Mouse (Mus musculus) E14TG2a.4 (cell line): ENCODE results near the gene Ccdc9.

ENCODE experiments used
- H3K27me3 ChIP-seq: 2 replicates; pipeline ENCODE4 v1.6.1; 2014; ENCODE audit warnings: low read length, control low read depth; ENCODE audit not compliant: insufficient read depth
- H3K36me3 ChIP-seq: 2 replicates; pipeline ENCODE4 v1.6.1; 2014; ENCODE audit warnings: low read length, control low read depth; ENCODE audit not compliant: insufficient read depth
- H3K4me1 ChIP-seq: replicated peaks from 2 replicates; pipeline ENCODE4 v1.6.1; 2014; ENCODE audit warnings: low read depth, low read length, control low read depth
- H3K4me3 ChIP-seq: replicated peaks from 2 replicates; pipeline ENCODE4 v1.5.1; 2014; ENCODE audit warnings: mild to moderate bottlenecking, low read length
- H3K9me3 ChIP-seq: 2 replicates; pipeline ENCODE4 v1.6.1; 2014; ENCODE audit warnings: low read length, control low read depth
- CTCF ChIP-seq: conservative IDR thresholded peaks from 2 replicates; pipeline ENCODE4 v1.5.1; 2014; ENCODE audit warnings: low read length
- NANOG ChIP-seq: IDR thresholded peaks from 2 replicates; pipeline ENCODE4 v1.6.1; 2014; ENCODE audit warnings: borderline replicate concordance, low read length, mixed read lengths
- POU5F1 ChIP-seq: IDR thresholded peaks from 2 replicates; pipeline ENCODE4 v1.6.1; 2014; ENCODE audit warnings: low read length, borderline replicate concordance

Gene Ccdc9

DNA sequence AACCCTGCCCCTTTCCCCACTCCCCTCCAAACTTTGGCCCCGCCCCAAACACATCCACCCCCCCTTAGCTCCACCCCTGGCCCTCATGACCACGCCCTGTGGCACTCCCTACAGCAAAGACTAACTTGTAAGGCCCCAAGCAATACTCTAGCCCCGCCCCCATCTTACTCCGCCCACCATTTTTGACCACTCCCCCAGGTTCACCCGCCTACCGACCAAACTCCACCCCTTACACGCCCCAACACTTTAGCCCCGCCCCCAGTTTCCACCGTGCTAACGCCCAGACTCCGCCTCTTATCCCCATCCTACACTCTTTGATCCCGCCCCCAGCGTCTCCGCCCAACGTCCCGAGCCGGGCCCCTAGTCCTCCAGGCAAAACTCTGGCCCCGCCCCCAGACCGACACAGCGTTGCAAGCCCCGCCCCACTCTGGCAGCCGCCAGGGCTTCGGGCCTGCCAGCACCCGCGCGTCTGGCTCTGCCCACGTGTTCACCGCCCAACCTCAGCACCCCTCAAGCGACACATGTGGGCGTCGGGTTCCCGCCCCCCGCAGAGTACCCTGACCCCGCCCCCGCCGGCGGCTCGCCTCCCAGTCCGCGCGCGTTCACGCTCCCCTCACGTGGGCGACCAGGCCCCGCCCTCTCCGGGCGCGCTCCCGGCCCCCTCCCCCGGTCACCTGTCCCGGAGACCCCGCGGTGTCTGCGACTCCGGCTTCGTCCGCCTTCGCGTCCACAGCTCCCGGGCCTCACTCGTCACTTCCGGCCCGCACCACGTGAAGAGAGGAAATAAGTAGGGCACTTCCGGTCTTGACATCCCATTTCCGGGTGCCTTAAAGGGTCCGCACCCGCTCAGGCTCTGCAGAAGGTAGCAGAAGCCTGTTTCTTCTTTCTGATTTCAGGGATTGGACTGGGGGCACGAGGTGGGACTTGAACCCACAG, at the start of gene Ccdc9:
Gene Ccdc9, minus strand, starts transcription at position 770 of the 936 bp plus-strand sequence.
- peaks cover 31% of the 10 kb centered on the region for H3K36me3 ChIP-seq
- 0 out of 2 replicates have a peak, but pooled peaks cover 2% of the 10 kb centered on the region for H3K27me3 ChIP-seq
- H3K9me3 ChIP-seq: peaks cover 3% of the 10 kb centered on the region; the same call in 1 of the 2 replicates
- TF ChIP-seq POU5F1 (no peak), CTCF (no peak), NANOG (no peak)
- H3K4me1 ChIP-seq: peaks cover 28% of the 10 kb centered on the region
- H3K4me3 ChIP-seq: peak within 1 kb of the TSS; percentile 84

DNA sequence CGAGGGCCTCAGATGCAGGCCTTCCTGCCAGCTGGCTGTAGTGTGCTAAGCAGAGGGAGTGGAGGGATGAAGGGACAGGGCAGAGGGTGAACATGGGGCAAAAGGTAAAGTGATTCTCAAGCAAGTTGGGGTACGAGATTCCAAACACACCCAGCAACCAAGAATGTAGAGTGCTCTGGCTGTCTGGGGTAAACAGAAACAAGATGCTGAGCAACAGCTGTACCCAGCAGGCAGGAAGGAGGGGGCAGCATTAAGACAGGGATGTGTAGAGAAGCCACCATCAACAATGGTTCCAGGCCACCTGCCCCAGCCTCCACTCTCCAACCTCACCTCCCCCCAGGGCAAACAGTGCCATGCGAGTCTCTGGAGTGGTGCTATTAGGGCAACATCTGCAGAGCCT, 42.6 kb upstream of the Ccdc9 start:
- Histone ChIP-seq H3K4me1 (peaks cover 59% of the 10 kb centered on the region), H3K4me3 (no peak overlapping the region), H3K27me3 (no peaks in the 10 kb centered on the region), H3K9me3 (no peaks in the 10 kb centered on the region), H3K36me3 (peaks cover 94% of the 10 kb centered on the region)
- TF ChIP-seq POU5F1: no peak
- TF ChIP-seq CTCF: no peak
- no peak for TF ChIP-seq NANOG

DNA sequence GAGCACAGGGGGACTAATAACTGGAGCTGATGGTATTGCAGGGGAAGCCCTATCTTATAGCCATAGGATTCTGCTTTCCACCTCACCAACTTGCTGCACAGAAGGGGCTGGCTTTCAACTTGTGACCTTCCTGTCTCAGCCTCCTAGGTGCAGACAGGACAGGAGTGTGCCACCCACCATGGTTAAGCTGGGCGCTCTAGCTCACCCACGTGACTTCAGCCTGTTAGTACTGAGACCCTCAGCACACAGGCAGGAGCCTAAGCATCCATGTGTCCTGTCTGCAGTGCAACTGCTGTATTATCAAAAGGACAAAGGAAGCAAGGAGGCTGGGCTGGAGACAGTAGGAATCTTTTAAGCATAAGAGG, 40.0 kb upstream of the Ccdc9 start:
- Histone ChIP-seq H3K27me3 (no peaks in the 10 kb centered on the region), H3K4me1 (peaks cover 44% of the 10 kb centered on the region), H3K9me3 (no peaks in the 10 kb centered on the region), H3K4me3 (no peak overlapping the region), H3K36me3 (peaks cover 68% of the 10 kb centered on the region)
- TF ChIP-seq CTCF: no peak
- TF ChIP-seq POU5F1: no peak
- TF ChIP-seq NANOG: no peak

DNA sequence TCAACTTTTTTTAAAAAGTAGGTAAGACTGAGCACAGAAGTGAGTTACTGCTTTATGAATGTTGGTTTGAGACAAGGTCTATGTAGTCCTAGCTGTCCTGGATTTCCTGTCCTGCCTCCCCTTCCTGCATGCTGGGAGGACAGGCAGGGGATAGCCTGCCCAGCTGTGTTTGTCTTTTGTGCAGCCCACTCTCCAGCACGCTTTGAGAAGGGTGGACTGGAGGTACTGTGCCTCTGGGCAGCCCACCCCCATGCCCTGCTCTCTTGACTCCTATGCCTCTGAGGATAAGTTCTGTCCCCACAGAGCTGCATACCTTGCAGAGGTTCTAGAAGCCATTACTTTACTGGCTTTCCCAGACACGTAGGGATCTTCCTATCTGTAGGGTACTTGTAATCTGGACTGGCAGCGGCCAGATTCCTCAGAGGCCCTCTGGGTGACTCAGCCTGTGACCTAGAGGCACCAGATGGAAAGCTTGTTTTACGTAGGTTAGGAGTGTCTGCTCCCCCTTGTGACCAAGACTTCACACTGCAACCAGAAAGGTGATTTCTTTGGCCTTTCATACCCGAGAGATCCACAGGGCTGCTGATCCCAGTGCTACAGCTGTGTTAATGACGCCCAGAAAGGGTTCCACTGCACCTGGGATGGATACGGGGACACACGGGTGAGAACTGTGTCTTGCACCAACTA, 39.5 kb upstream of the Ccdc9 start:
- H3K4me3 ChIP-seq: no peak overlapping the region
- H3K36me3 ChIP-seq: peaks cover 63% of the 10 kb centered on the region
- no peaks in the 10 kb centered on the region for H3K9me3 ChIP-seq
- H3K4me1 ChIP-seq: peaks cover 42% of the 10 kb centered on the region
- H3K27me3 ChIP-seq: no peaks in the 10 kb centered on the region
- no peak for TF ChIP-seq POU5F1
- TF ChIP-seq CTCF: peak; percentile 34

DNA sequence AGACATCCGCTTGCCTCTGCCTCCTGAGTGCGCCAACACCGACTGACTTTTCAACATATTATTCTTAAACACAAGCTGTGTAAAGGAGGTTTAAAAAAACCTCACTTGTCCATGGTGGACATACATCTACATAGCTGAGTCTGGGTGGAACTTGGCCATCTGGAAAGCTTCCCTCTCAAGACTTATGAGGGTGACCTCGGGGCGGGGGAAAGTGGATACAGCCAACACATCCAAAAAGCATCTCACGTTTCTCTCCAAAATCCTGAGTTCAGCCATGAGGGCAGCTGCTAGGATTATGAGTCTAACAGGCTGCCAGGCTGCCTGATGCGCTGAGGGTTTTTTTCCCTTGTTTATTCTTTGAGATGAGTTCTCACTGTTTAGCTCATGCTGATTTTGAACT, 38.1 kb upstream of the Ccdc9 start:
- Histone ChIP-seq H3K4me3 (no peak overlapping the region), H3K36me3 (peaks cover 49% of the 10 kb centered on the region), H3K27me3 (no peaks in the 10 kb centered on the region), H3K9me3 (no peaks in the 10 kb centered on the region), H3K4me1 (peaks cover 41% of the 10 kb centered on the region)
- TF ChIP-seq CTCF: no peak
- no peak for TF ChIP-seq NANOG
- TF ChIP-seq POU5F1: no peak

DNA sequence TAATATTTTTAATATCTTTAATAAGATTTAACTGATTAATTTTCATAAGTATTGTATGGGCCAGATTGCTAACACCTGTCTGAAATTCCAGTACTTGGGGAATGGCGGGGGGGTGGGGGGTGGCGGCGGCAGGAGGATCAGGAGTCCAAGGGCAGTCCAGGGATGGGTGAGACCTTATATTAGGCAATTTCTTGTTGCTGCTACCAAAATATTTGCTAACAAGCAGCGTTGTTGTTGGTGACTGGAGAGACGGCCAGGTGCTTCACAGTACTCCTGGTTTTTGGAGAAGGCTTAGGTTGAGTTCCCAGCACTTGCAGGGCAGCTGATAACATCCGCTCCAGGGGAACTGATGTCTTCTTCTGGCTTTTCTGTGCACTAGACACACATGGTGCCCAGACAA, 33.9 kb upstream of the Ccdc9 start:
- peaks cover 35% of the 10 kb centered on the region for H3K36me3 ChIP-seq
- no peak overlapping the region for H3K4me3 ChIP-seq
- no peak for TF ChIP-seq NANOG
- TF ChIP-seq POU5F1: no peak
- TF ChIP-seq CTCF: no peak
- no peaks in the 10 kb centered on the region for H3K27me3 ChIP-seq
- H3K9me3 ChIP-seq: no peaks in the 10 kb centered on the region
- H3K4me1 ChIP-seq: peaks cover 32% of the 10 kb centered on the region

DNA sequence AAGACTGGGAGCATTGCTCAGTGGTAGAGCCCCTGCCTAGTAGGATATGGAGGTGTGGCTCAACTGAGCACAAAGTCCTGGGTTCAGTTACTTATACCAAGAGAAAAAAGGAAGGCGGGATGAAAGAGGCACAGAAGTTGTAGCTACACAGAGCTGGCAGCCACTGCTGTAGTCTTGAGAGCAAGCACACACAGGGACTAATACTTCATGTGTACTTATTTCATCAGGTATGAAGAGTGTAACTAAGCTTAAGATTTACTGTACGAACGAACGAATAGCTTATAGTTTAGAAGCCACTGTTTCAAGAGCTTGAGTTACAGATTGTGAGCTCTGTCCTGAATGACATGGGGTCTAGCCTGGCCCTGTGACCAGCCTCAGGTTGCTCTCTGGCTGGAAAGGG, 32.6 kb upstream of the Ccdc9 start:
- TF ChIP-seq NANOG: no peak
- no peak for TF ChIP-seq POU5F1
- Histone ChIP-seq H3K9me3 (no peaks in the 10 kb centered on the region), H3K36me3 (peaks cover 36% of the 10 kb centered on the region), H3K4me1 (peaks cover 32% of the 10 kb centered on the region), H3K4me3 (no peak overlapping the region), H3K27me3 (no peaks in the 10 kb centered on the region)

DNA sequence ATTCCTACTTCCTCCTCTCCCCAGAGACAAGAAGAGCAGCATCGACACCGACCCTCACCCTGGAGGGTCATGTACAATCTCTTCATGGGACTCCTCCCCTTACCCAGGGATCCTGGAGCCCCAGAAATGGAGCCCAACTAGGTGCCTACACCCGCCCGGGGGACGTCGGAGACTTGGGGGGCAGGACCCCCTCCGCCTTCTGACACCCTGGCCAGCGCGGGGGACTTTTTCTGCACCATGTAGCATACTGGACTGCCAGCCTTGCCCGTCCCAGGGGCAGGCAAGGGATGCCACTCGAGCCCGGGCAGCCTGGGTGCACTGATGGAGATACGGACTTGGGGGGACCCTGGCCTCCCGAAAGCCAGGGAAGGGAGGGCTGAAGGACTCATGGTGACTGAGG, 30.5 kb upstream of the Ccdc9 start:
- Histone ChIP-seq H3K4me1 (peaks cover 45% of the 10 kb centered on the region), H3K4me3 (peak overlapping the region; percentile 67), H3K9me3 (no peaks in the 10 kb centered on the region), H3K27me3 (no peaks in the 10 kb centered on the region), H3K36me3 (peaks cover 39% of the 10 kb centered on the region)
- TF ChIP-seq CTCF (no peak), NANOG (no peak), POU5F1 (no peak)

DNA sequence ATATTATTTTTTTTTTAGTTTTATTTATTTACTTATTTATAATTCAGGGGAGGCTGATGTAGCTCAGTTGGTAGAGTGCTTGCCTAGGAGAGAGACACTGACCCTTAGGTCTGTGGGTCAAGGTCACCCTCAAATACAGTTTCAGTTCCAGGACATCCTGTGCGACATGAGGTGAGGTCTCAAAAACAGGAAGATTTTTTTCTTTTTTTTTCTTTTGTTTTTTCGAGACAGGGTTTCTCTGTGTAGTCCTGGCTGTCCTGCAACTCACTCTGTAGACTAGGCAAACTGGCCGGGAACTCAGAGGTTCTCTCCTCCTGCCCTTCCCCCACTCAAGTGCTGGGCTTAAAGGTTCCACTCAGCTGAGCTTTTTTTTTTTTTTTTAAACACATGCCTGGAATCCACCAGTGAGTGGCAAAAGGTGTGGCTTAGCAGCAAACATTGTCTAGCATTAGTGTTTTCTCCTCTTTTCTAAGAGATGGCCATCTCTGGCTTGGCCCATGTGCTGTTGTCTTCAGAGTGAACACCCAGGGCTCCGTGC, 28.7 kb upstream of the Ccdc9 start:
- Histone ChIP-seq H3K9me3 (no peaks in the 10 kb centered on the region), H3K27me3 (peaks cover 15% of the 10 kb centered on the region), H3K36me3 (peaks cover 39% of the 10 kb centered on the region), H3K4me1 (peaks cover 57% of the 10 kb centered on the region), H3K4me3 (no peak overlapping the region)
- no peak for TF ChIP-seq NANOG
- no peak for TF ChIP-seq CTCF
- TF ChIP-seq POU5F1: no peak
